Mouse (Mus musculus) testis, adult 2 months (tissue): ENCODE data around the gene Klhl25.
"Not testable (repeated sequence)": the region's sequence is repeated elsewhere in the genome, so short reads cannot be mapped to it uniquely, and the experiment has no call there.

Experiments used
- CTCF ChIP-seq: fragments of 200-500 bp; IDR thresholded peaks from 2 replicates; pipeline ENCODE4 v1.5.1; 2012; ENCODE audit warnings: low read depth, mild to moderate bottlenecking, inconsistent platforms, low read length, moderate library complexity; ENCODE audit not compliant: control insufficient read depth, insufficient read depth, insufficient replicate concordance
- POLR2A ChIP-seq: fragments of 200-500 bp; IDR thresholded peaks from 2 replicates; pipeline ENCODE4 v1.6.1; 2012; ENCODE audit warnings: low read depth, mild to moderate bottlenecking, inconsistent platforms, low read length, moderate library complexity; ENCODE audit not compliant: control insufficient read depth

DNA sequence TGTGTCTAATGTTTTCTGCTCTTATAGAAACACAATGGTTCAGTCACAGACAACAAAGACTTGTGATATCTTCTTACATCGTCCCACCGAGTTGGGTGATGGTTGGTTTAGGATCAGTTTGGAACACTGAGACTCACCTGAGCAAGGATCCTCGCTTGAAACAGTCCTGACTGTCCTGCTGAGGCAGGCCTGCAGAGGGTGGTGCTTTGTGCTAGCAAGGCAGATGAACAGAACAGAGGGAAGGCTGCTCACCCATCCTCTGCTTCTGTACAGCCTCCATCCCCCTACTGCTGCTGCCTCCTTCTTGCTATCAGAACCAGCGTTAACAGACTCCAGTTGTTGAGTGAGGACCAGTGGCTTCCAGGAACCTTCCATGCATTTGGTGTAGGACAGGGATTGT is 14.2 kb upstream of the Klhl25 start:
- not testable (repeated sequence) for TF ChIP-seq POLR2A, CTCF
